Mouse (Mus musculus) spleen, adult 2 months (tissue): ENCODE results near the gene Nacc1.

Experiments
- CTCF ChIP-seq: fragments of 200-500 bp; IDR thresholded peaks from 2 replicates; pipeline ENCODE4 v1.5.1; 2011; ENCODE audit warnings: mild to moderate bottlenecking, inconsistent platforms; ENCODE audit not compliant: insufficient read depth, insufficient read length, insufficient replicate concordance; ENCODE audit errors: extremely low read depth
- POLR2A ChIP-seq: fragments of 200-500 bp; IDR thresholded peaks from 2 replicates; pipeline ENCODE4 v1.6.1; 2011; ENCODE audit warnings: low read depth, low read length, inconsistent platforms

DNA sequence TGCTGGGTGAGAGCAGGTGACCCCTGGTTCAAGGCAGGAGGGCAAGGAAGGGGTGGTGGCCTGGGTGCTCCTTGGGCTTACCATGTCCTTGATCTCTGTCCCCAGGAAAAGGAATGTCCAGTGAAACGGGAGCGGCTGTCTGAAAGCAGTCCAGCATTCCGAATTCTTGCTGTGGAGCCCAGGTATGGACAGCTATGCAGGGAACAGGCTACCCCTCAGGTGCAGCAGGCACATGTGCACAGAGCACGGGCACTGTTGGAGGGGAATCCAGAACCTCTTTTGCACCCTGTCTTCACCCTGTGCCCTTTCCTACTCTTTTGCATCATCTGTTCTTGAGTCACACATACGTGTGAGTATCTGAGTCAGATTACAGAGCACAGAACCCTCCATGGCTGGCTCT, 10.6 kb upstream of the Nacc1 start:
- no peak for TF ChIP-seq CTCF
- no peak for TF ChIP-seq POLR2A
